Mouse (Mus musculus) limb, embryonic 13.5 days (tissue): ENCODE data around the gene Lpcat2. TPM values are rescaled to one million over a fixed set of nuclear protein-coding genes. Genes with fewer than 3 reads are reported as not detected.
"Not testable (repeated sequence)": the region's sequence is repeated elsewhere in the genome, so short reads cannot be mapped to it uniquely, and the experiment has no call there.

ENCODE experiments used
- ATAC-seq: fragments of 200-750 bp; cut with Nextera tagmentation; 2 replicates; pipeline ENCODE4 v1.8.0; 2017; ENCODE audit warnings: low read depth, moderate number of reproducible peaks, moderate TSS enrichment; ENCODE audit not compliant: low FRiP score
- H3K27ac ChIP-seq: fragments of 300-500 bp; sonication (generic); 2 replicates; pipeline ENCODE4 v1.5.1; 2015; ENCODE audit warnings: inconsistent platforms, mild to moderate bottlenecking, moderate library complexity
- H3K27me3 ChIP-seq: fragments of 300-500 bp; sonication (generic); 2 replicates; pipeline ENCODE4 v1.6.1; 2015; ENCODE audit warnings: mild to moderate bottlenecking, inconsistent platforms
- H3K36me3 ChIP-seq: fragments of 300-500 bp; sonication (generic); 2 replicates; pipeline ENCODE4 v1.6.1; 2015; ENCODE audit warnings: inconsistent platforms, mild to moderate bottlenecking, moderate library complexity
- H3K4me1 ChIP-seq: fragments of 300-500 bp; sonication (generic); 2 replicates; pipeline ENCODE4 v1.6.1; 2015; ENCODE audit warnings: inconsistent platforms
- H3K4me2 ChIP-seq: fragments of 300-500 bp; sonication (generic); replicated peaks from 2 replicates; pipeline ENCODE4 v1.6.1; 2015; ENCODE audit warnings: inconsistent platforms, mild to moderate bottlenecking, moderate library complexity
- H3K4me3 ChIP-seq: fragments of 300-500 bp; sonication (generic); 2 replicates; pipeline ENCODE4 v1.5.1; 2015; ENCODE audit warnings: moderate library complexity, mild to moderate bottlenecking, inconsistent platforms
- H3K9ac ChIP-seq: fragments of 300-500 bp; sonication (generic); 2 replicates; pipeline ENCODE4 v1.6.1; 2015; ENCODE audit warnings: mild to moderate bottlenecking, inconsistent platforms
- H3K9me3 ChIP-seq: fragments of 300-500 bp; sonication (generic); 2 replicates; pipeline ENCODE4 v1.6.1; 2016; ENCODE audit warnings: inconsistent platforms
- WGBS: fragments of 180-500 bp; shearing (Covaris S2); methylation state at CpG from one replicate; pipeline ENCODE4 v1.1.7; 2015; 5-methylcytosine and 5-hydroxymethylcytosine counted together
- polyA plus RNA-seq: library from polyadenylated mRNA; unstranded; fragments of >200 nt; fragmentation: Nextera tagmentation; extraction: Ambion mirVana; gene quantifications from 2 replicates; pipeline ENCODE4 v1.2.1, GENCODE M21; 2015

The Lpcat2 gene
- polyA plus RNA-seq, 1 experiment from 2014 or later = 11.8 TPM

- WGBS = 77% methylated on average over 7 of the region's 7 CpGs
- peaks cover 6% of the 10 kb centered on the region; the same call in 1 of the 2 replicates for H3K27me3 ChIP-seq
- H3K9ac ChIP-seq = peak overlapping the region; percentile 76
- no peaks in the 10 kb centered on the region for H3K9me3 ChIP-seq
- no peak for ATAC-seq
- H3K27ac ChIP-seq = no peak overlapping the region
- H3K4me1 ChIP-seq = peaks cover 16% of the 10 kb centered on the region
- peaks cover 26% of the 10 kb centered on the region for H3K36me3 ChIP-seq
- H3K4me3 ChIP-seq = peak overlapping the region; percentile 62
- peak overlapping the region; percentile 82 for H3K4me2 ChIP-seq
Observed at GRCm38 (mm10) chr8:92856273-92856986, 1.3 kb downstream of the Lpcat2 start.

- no peaks in the 10 kb centered on the region; the same call in 1 of the 2 replicates for H3K9me3 ChIP-seq
- WGBS = 55% methylated on average over 14 of the region's 14 CpGs
- no peak; the same call in 1 of the 2 replicates for ATAC-seq
- no peak overlapping the region for H3K27ac ChIP-seq
- no peak overlapping the region for H3K4me2 ChIP-seq
- H3K36me3 ChIP-seq = peaks cover 5% of the 10 kb centered on the region
- peaks cover 9% of the 10 kb centered on the region for H3K4me1 ChIP-seq
- no peak overlapping the region for H3K9ac ChIP-seq
- H3K27me3 ChIP-seq = peaks cover 6% of the 10 kb centered on the region; the same call in 1 of the 2 replicates
- no peak overlapping the region for H3K4me3 ChIP-seq
Observed at GRCm38 (mm10) chr8:92858475-92859182, 3.5 kb downstream of the Lpcat2 start.

- no peaks in the 10 kb centered on the region for H3K36me3 ChIP-seq
- H3K4me1 ChIP-seq = peaks cover 20% of the 10 kb centered on the region
- H3K4me2 ChIP-seq = no peak overlapping the region
- H3K27ac ChIP-seq = no peak overlapping the region
- 0 out of 2 replicates have a peak, but pooled peaks cover 4% of the 10 kb centered on the region for H3K27me3 ChIP-seq
- no peaks in the 10 kb centered on the region; the same call in 1 of the 2 replicates for H3K9me3 ChIP-seq
- ATAC-seq = no peak
- H3K4me3 ChIP-seq = no peak overlapping the region
- no peak overlapping the region for H3K9ac ChIP-seq
- WGBS = 95% methylated on average over 1 of the region's 1 CpGs
Observed at GRCm38 (mm10) chr8:92861977-92862376, 6.8 kb downstream of the Lpcat2 start.

GRCm38 (mm10) chr8:92870281-92870680, 15.1 kb downstream of the Lpcat2 start:
- Histone ChIP-seq H3K4me2 (0 out of 2 replicates have a peak overlapping the region, but pooled peaks have one; percentile 16), H3K4me3 (no peak overlapping the region), H3K27me3 (peaks cover 18% of the 10 kb centered on the region), H3K27ac (no peak overlapping the region), H3K9me3 (no peaks in the 10 kb centered on the region), H3K36me3 (no peaks in the 10 kb centered on the region), H3K4me1 (peaks cover 41% of the 10 kb centered on the region), H3K9ac (no peak overlapping the region)
- ATAC-seq = peak; percentile 84
- 6% methylated on average over 7 of the region's 7 CpGs for WGBS

- no peak for ATAC-seq
- Histone ChIP-seq H3K9ac (no peak overlapping the region), H3K4me2 (no peak overlapping the region), H3K4me1 (peaks cover 27% of the 10 kb centered on the region), H3K4me3 (no peak overlapping the region), H3K27ac (no peak overlapping the region), H3K9me3 (no peaks in the 10 kb centered on the region), H3K36me3 (no peaks in the 10 kb centered on the region), H3K27me3 (peaks cover 25% of the 10 kb centered on the region)
- 44% methylated on average over 10 of the region's 10 CpGs for WGBS
Observed at GRCm38 (mm10) chr8:92872063-92872759, 17.1 kb downstream of the Lpcat2 start.

- Histone ChIP-seq H3K27me3 (peaks cover 14% of the 10 kb centered on the region; the same call in 1 of the 2 replicates), H3K4me1 (peaks cover 10% of the 10 kb centered on the region), H3K4me2 (no peak overlapping the region), H3K9me3 (peaks cover 9% of the 10 kb centered on the region; the same call in 1 of the 2 replicates), H3K27ac (no peak overlapping the region), H3K9ac (no peak overlapping the region), H3K36me3 (peaks cover 9% of the 10 kb centered on the region), H3K4me3 (no peak overlapping the region)
- 79% methylated on average over 10 of the region's 10 CpGs for WGBS
- no peak for ATAC-seq
Observed at GRCm38 (mm10) chr8:92875795-92876194, 20.7 kb downstream of the Lpcat2 start.

- no peak for ATAC-seq
- Histone ChIP-seq H3K27me3 (peaks cover 12% of the 10 kb centered on the region; the same call in 1 of the 2 replicates), H3K27ac (no peak overlapping the region), H3K4me3 (no peak overlapping the region), H3K4me2 (no peak overlapping the region), H3K9ac (no peak overlapping the region), H3K36me3 (peaks cover 9% of the 10 kb centered on the region), H3K9me3 (peaks cover 9% of the 10 kb centered on the region; the same call in 1 of the 2 replicates), H3K4me1 (peaks cover 14% of the 10 kb centered on the region)
- WGBS = 56% methylated on average over 4 of the region's 4 CpGs
Observed at GRCm38 (mm10) chr8:92881247-92881646, 26.1 kb downstream of the Lpcat2 start.

- H3K4me1 ChIP-seq = peaks cover 14% of the 10 kb centered on the region
- no peak for ATAC-seq
- no peak overlapping the region for H3K9ac ChIP-seq
- no peak overlapping the region for H3K4me3 ChIP-seq
- H3K9me3 ChIP-seq = peaks cover 9% of the 10 kb centered on the region; the same call in 1 of the 2 replicates
- H3K4me2 ChIP-seq = no peak overlapping the region
- 0 out of 2 replicates have a peak, but pooled peaks cover 4% of the 10 kb centered on the region for H3K27me3 ChIP-seq
- H3K36me3 ChIP-seq = peaks cover 9% of the 10 kb centered on the region
- WGBS = 42% methylated on average over 2 of the region's 2 CpGs
- H3K27ac ChIP-seq = no peak overlapping the region
Observed at GRCm38 (mm10) chr8:92883771-92884170, 28.6 kb downstream of the Lpcat2 start.

GRCm38 (mm10) chr8:92892216-92892615, 37.1 kb downstream of the Lpcat2 start:
- H3K4me3 ChIP-seq, ATAC-seq, H3K4me2 ChIP-seq, H3K27me3 ChIP-seq, H3K9ac ChIP-seq, H3K36me3 ChIP-seq, H3K27ac ChIP-seq, H3K4me1 ChIP-seq, H3K9me3 ChIP-seq: not testable (repeated sequence)
- 40% methylated on average over 3 of the region's 3 CpGs for WGBS

- no peak overlapping the region for H3K9ac ChIP-seq
- no peak overlapping the region for H3K4me2 ChIP-seq
- H3K36me3 ChIP-seq = 0 out of 2 replicates have a peak, but pooled peaks cover 7% of the 10 kb centered on the region
- H3K9me3 ChIP-seq = no peaks in the 10 kb centered on the region
- H3K4me3 ChIP-seq = no peak overlapping the region
- WGBS = 75% methylated on average over 2 of the region's 2 CpGs
- no peaks in the 10 kb centered on the region for H3K27me3 ChIP-seq
- H3K27ac ChIP-seq = no peak overlapping the region
- ATAC-seq = no peak
- no peaks in the 10 kb centered on the region for H3K4me1 ChIP-seq
Observed at GRCm38 (mm10) chr8:92893870-92894269, 38.7 kb downstream of the Lpcat2 start.

GRCm38 (mm10) chr8:92895053-92895452, 39.9 kb downstream of the Lpcat2 start:
- no peak overlapping the region for H3K27ac ChIP-seq
- no peak overlapping the region for H3K9ac ChIP-seq
- 0 out of 2 replicates have a peak, but pooled peaks cover 3% of the 10 kb centered on the region for H3K36me3 ChIP-seq
- no peaks in the 10 kb centered on the region for H3K4me1 ChIP-seq
- no peak overlapping the region for H3K4me3 ChIP-seq
- H3K27me3 ChIP-seq = no peaks in the 10 kb centered on the region
- no peak for ATAC-seq
- WGBS = 82% methylated on average over 7 of the region's 7 CpGs
- no peak overlapping the region for H3K4me2 ChIP-seq
- no peaks in the 10 kb centered on the region for H3K9me3 ChIP-seq

- H3K4me3 ChIP-seq = no peak overlapping the region
- no peak overlapping the region for H3K27ac ChIP-seq
- H3K4me1 ChIP-seq = no peaks in the 10 kb centered on the region
- whole genome bisulfite sequencing = 64% methylated on average over 1 of the region's 1 CpGs
- H3K36me3 ChIP-seq = 0 out of 2 replicates have a peak, but pooled peaks cover 3% of the 10 kb centered on the region
- H3K9ac ChIP-seq = no peak overlapping the region
- no peak overlapping the region for H3K4me2 ChIP-seq
- no peaks in the 10 kb centered on the region for H3K27me3 ChIP-seq
- ATAC-seq = no peak
- no peaks in the 10 kb centered on the region for H3K9me3 ChIP-seq
Observed at GRCm38 (mm10) chr8:92896056-92896455, 40.9 kb downstream of the Lpcat2 start.
